Mouse (Mus musculus): Measurements from ENCODE around the gene Cbfa2t3. TPM values are rescaled to one million over a fixed set of nuclear protein-coding genes. Genes with fewer than 3 reads are reported as not detected.

Gene Cbfa2t3
- polyA plus RNA-seq, 2 experiments: 1.9 to 3.3 TPM

GRCm38 (mm10) chr8:122617947-122618546, 80.9 kb downstream of the Cbfa2t3 start:
- ATAC-seq (ENCODE audit: insufficient read depth): peak; percentile 20; the same call in 1 of the 2 replicates
- 34% methylated on average over 5 of the region's 7 CpGs for WGBS (ENCODE audit: insufficient replicate concordance)
- DNase-seq (ENCODE audit: low read depth in 3 of 3, low spot score in 3 of 3): peak in 2 of 3 experiments; percentile 64 to 68
- H3K9me3 ChIP-seq (ENCODE audit: control insufficient read depth, low read length): no peaks in the 10 kb centered on the region
- H3K9ac ChIP-seq (replicated peaks): no peak overlapping the region; the same call in 1 of the 2 replicates
- H3K4me3 ChIP-seq (ENCODE audit: insufficient read depth in 1 of 2, low read depth in 2 of 2, low read length in 2 of 2): no peak overlapping the region
- H3K4me2 ChIP-seq (ENCODE audit: low read depth): peak overlapping the region; percentile 43
- H3K27ac ChIP-seq: peak overlapping the region; percentile 64
- H3K27me3 ChIP-seq (ENCODE audit: control insufficient read depth, insufficient read depth, low read length): no peaks in the 10 kb centered on the region
- no peaks in the 10 kb centered on the region for H3K36me3 ChIP-seq (replicated peaks; ENCODE audit: control insufficient read depth, insufficient read depth, low read depth)
- peaks cover 13 to 14% of the 10 kb centered on the region in 2 experiments for H3K4me1 ChIP-seq (replicated peaks; ENCODE audit: control insufficient read depth in 2 of 2, insufficient read depth in 2 of 2, low read length in 1 of 2)
- TF ChIP-seq EP300 (IDR thresholded peaks at IDR 0.05; ENCODE audit: low read depth) (no peak), CTCF (IDR thresholded peaks at IDR 0.05; ENCODE audit: low read depth) (peak; percentile 80)

- H3K4me1 ChIP-seq (replicated peaks; ENCODE audit: control insufficient read depth in 2 of 2, insufficient read depth in 2 of 2, low read length in 1 of 2): peaks cover 21 to 23% of the 10 kb centered on the region in 2 experiments
- no peak for ATAC-seq (ENCODE audit: insufficient read depth)
- no peak overlapping the region for H3K27ac ChIP-seq
- no peak overlapping the region for H3K4me2 ChIP-seq (ENCODE audit: low read depth)
- H3K36me3 ChIP-seq (replicated peaks; ENCODE audit: control insufficient read depth, insufficient read depth, low read depth): no peaks in the 10 kb centered on the region
- H3K4me3 ChIP-seq (ENCODE audit: insufficient read depth in 1 of 2, low read depth in 2 of 2, low read length in 2 of 2): no peak overlapping the region
- no peak overlapping the region for H3K9ac ChIP-seq (replicated peaks)
- DNase-seq (ENCODE audit: low read depth in 3 of 3, low spot score in 3 of 3): no peak
- 67% methylated on average over 9 of the region's 9 CpGs for WGBS (ENCODE audit: insufficient replicate concordance)
- H3K27me3 ChIP-seq (ENCODE audit: control insufficient read depth, insufficient read depth, low read length): no peaks in the 10 kb centered on the region
- TF ChIP-seq EP300 (IDR thresholded peaks at IDR 0.05; ENCODE audit: low read depth): no peak
- no peak for TF ChIP-seq CTCF (IDR thresholded peaks at IDR 0.05; ENCODE audit: low read depth)
- H3K9me3 ChIP-seq (ENCODE audit: control insufficient read depth, low read length): no peaks in the 10 kb centered on the region
Measured at GRCm38 (mm10) chr8:122616181-122616905, 82.6 kb downstream of the Cbfa2t3 start.

- Histone ChIP-seq H3K4me1 (replicated peaks; ENCODE audit: control insufficient read depth in 2 of 2, insufficient read depth in 2 of 2, low read length in 1 of 2) (peaks cover 7 to 13% of the 10 kb centered on the region in 2 experiments), H3K9me3 (ENCODE audit: control insufficient read depth, low read length) (no peaks in the 10 kb centered on the region), H3K36me3 (replicated peaks; ENCODE audit: control insufficient read depth, insufficient read depth, low read depth) (no peaks in the 10 kb centered on the region), H3K27me3 (ENCODE audit: control insufficient read depth, insufficient read depth, low read length) (no peaks in the 10 kb centered on the region), H3K4me3 (ENCODE audit: insufficient read depth in 1 of 2, low read depth in 2 of 2, low read length in 2 of 2) (peak within 1 kb of the TSS; percentile 66 to 78), H3K27ac (peak within 1 kb of the TSS; percentile 57), H3K9ac (replicated peaks) (peak within 1 kb of the TSS; percentile 82), H3K4me2 (ENCODE audit: low read depth) (peak within 1 kb of the TSS; percentile 88)
- ATAC-seq (ENCODE audit: insufficient read depth) (peak; percentile 94), DNase-seq (ENCODE audit: low read depth in 3 of 3, low spot score in 3 of 3) (peak; percentile 94 to 95 (median 94))
- WGBS (ENCODE audit: insufficient replicate concordance): under 1% methylated on average over 57 of the region's 57 CpGs
- TF ChIP-seq EP300 (IDR thresholded peaks at IDR 0.05; ENCODE audit: low read depth): no peak
- TF ChIP-seq CTCF (IDR thresholded peaks at IDR 0.05; ENCODE audit: low read depth): peak; percentile 76
Measured at GRCm38 (mm10) chr8:122611295-122612133, 87.4 kb downstream of the Cbfa2t3 start, which contains the start of the genes Galns and Trappc2l. Gene Galns (minus strand): TSS chr8:122611463. Gene Trappc2l (plus strand): TSS chr8:122611640.

GRCm38 (mm10) chr8:122610612-122611277, 88.2 kb downstream of the Cbfa2t3 start:
- H3K9ac ChIP-seq (replicated peaks): peak overlapping the region; percentile 60
- peaks cover 7 to 13% of the 10 kb centered on the region in 2 experiments for H3K4me1 ChIP-seq (replicated peaks; ENCODE audit: control insufficient read depth in 2 of 2, insufficient read depth in 2 of 2, low read length in 1 of 2)
- no peak overlapping the region for H3K27ac ChIP-seq
- H3K36me3 ChIP-seq (replicated peaks; ENCODE audit: control insufficient read depth, insufficient read depth, low read depth): no peaks in the 10 kb centered on the region
- peak overlapping the region; percentile 81 for H3K4me2 ChIP-seq (ENCODE audit: low read depth)
- peak overlapping the region; percentile 61 to 78 for H3K4me3 ChIP-seq (ENCODE audit: insufficient read depth in 1 of 2, low read depth in 2 of 2, low read length in 2 of 2)
- 6% methylated on average over 20 of the region's 20 CpGs for WGBS (ENCODE audit: insufficient replicate concordance)
- ATAC-seq (ENCODE audit: insufficient read depth): no peak; the same call in 1 of the 2 replicates
- TF ChIP-seq CTCF (IDR thresholded peaks at IDR 0.05; ENCODE audit: low read depth) (no peak), EP300 (IDR thresholded peaks at IDR 0.05; ENCODE audit: low read depth) (no peak)
- H3K27me3 ChIP-seq (ENCODE audit: control insufficient read depth, insufficient read depth, low read length): no peaks in the 10 kb centered on the region
- no peaks in the 10 kb centered on the region for H3K9me3 ChIP-seq (ENCODE audit: control insufficient read depth, low read length)
- DNase-seq (ENCODE audit: low read depth in 3 of 3, low spot score in 3 of 3): no peak

Measured in liver, embryonic 14.5 days (tissue).